Mouse (Mus musculus): ENCODE data around the gene 2410131K14Rik. TPM values are rescaled to one million over a fixed set of nuclear protein-coding genes. Genes with fewer than 3 reads are reported as not detected.

2410131K14Rik gene
- polyA plus RNA-seq, 1 experiment from 2014 or later = 9.3 TPM

DNA sequence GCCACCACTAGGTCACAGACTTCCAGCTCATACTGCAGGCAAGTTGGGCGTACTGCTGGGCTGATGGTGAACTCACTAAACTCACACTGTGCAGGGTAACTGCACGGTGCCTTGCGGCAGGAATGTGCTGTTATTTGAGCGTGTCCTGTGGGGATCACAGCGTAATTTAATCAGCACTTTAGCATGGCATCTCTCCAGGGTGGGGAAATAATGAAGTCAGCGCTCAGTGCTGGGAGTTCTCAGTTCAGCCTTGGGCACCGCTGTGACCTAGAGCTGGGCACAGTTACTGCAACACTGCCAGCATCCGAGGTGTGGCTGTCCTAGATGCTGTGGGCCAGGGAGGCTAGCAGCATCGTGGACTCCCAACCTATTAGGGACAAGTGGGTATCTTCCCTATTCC is 19.3 kb downstream of the 2410131K14Rik start:
- Histone ChIP-seq H3K9me3 (no peaks in the 10 kb centered on the region), H3K4me3 (no peak overlapping the region), H3K27me3 (0 out of 2 replicates have a peak, but pooled peaks cover 4% of the 10 kb centered on the region), H3K27ac (no peak overlapping the region), H3K4me2 (no peak overlapping the region), H3K9ac (no peak overlapping the region), H3K4me1 (peaks cover 4% of the 10 kb centered on the region; the same call in 1 of the 2 replicates), H3K36me3 (peaks cover 35% of the 10 kb centered on the region)
- ATAC-seq (ENCODE audit: insufficient number of reproducible peaks, low FRiP score, low TSS enrichment, low read depth) = no peak
- WGBS = 59% methylated on average over 9 of the region's 9 CpGs

DNA sequence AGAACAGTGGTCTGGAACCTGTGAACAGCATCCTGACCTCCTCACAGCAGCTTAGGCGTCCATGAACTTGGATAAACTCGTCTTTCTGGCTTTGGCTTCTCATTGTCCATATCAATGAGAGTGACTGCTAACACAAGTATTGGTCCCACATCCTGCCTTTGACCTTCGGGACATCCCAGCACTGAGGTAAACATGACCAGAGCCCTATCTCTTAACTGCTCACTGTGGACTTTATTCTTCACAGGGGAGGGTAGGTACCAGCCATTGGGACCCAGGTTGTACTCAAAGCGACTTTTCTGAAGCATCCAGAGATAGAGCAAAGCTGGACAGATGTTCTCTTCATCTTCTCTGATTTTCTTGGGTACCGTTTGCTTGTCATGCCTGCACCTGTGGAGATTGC is 20.3 kb downstream of the 2410131K14Rik start:
- Histone ChIP-seq H3K4me3 (no peak overlapping the region), H3K36me3 (peaks cover 24% of the 10 kb centered on the region), H3K4me1 (peaks cover 7% of the 10 kb centered on the region; the same call in 1 of the 2 replicates), H3K27ac (no peak overlapping the region), H3K27me3 (0 out of 2 replicates have a peak, but pooled peaks cover 7% of the 10 kb centered on the region), H3K4me2 (no peak overlapping the region), H3K9me3 (no peaks in the 10 kb centered on the region), H3K9ac (no peak overlapping the region)
- ATAC-seq (ENCODE audit: insufficient number of reproducible peaks, low FRiP score, low TSS enrichment, low read depth) = no peak
- WGBS = 79% methylated on average over 5 of the region's 5 CpGs

DNA sequence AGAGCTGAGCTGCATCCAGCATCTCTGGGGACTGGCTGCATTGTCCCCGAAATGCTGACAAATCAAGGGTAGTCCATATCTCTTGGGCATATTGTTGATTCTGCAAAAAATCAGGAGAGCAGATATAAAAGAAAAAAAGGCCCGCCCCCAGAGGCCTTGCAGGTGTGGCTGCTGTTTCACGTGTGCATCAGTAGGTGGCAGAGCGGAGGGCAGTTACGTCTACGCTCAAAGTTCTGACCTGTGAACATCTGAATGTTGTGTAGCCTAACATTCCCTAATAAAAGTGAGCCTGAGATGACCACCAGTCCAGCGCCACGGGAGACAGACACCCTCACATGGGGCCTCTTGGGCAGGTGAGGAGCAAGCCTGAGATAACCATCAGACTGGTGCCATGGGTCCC is 21.3 kb downstream of the 2410131K14Rik start:
- 35% methylated on average over 8 of the region's 8 CpGs for WGBS
- Histone ChIP-seq H3K4me1 (peaks cover 7% of the 10 kb centered on the region; the same call in 1 of the 2 replicates), H3K4me2 (no peak overlapping the region), H3K27ac (no peak overlapping the region), H3K36me3 (peaks cover 15% of the 10 kb centered on the region), H3K4me3 (no peak overlapping the region), H3K9me3 (no peaks in the 10 kb centered on the region), H3K27me3 (0 out of 2 replicates have a peak, but pooled peaks cover 7% of the 10 kb centered on the region), H3K9ac (no peak overlapping the region)
- no peak for ATAC-seq (ENCODE audit: insufficient number of reproducible peaks, low FRiP score, low TSS enrichment, low read depth)

DNA sequence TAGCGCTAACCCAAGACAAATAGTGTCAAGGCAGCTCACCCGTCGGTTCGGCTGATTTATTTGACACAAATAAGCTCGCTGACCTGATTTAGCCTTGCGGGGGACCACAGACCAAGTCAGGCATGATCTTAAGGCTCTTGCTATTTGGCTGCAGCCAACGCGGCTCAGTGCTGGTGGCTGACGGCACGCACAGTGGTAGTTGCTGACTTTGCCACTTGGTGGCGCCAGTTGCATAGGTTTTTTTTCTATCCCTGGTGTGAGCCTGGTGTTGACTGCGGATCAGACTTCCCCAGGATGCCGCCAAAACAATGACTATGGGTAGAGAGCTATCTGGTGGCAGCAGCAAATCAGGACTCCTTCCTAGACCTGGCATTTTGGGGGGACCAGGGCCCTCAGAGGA is 24.0 kb downstream of the 2410131K14Rik start:
- H3K4me1 ChIP-seq = peaks cover 22% of the 10 kb centered on the region; the same call in 1 of the 2 replicates
- peaks cover 18% of the 10 kb centered on the region for H3K27me3 ChIP-seq
- H3K27ac ChIP-seq = no peak overlapping the region
- H3K4me2 ChIP-seq = peak overlapping the region; percentile 33
- H3K36me3 ChIP-seq = no peaks in the 10 kb centered on the region
- H3K4me3 ChIP-seq = no peak overlapping the region
- no peak overlapping the region for H3K9ac ChIP-seq
- ATAC-seq (ENCODE audit: insufficient number of reproducible peaks, low FRiP score, low TSS enrichment, low read depth) = peak; percentile 31; the same call in 1 of the 2 replicates
- 2% methylated on average over 13 of the region's 13 CpGs for WGBS
- no peaks in the 10 kb centered on the region for H3K9me3 ChIP-seq

DNA sequence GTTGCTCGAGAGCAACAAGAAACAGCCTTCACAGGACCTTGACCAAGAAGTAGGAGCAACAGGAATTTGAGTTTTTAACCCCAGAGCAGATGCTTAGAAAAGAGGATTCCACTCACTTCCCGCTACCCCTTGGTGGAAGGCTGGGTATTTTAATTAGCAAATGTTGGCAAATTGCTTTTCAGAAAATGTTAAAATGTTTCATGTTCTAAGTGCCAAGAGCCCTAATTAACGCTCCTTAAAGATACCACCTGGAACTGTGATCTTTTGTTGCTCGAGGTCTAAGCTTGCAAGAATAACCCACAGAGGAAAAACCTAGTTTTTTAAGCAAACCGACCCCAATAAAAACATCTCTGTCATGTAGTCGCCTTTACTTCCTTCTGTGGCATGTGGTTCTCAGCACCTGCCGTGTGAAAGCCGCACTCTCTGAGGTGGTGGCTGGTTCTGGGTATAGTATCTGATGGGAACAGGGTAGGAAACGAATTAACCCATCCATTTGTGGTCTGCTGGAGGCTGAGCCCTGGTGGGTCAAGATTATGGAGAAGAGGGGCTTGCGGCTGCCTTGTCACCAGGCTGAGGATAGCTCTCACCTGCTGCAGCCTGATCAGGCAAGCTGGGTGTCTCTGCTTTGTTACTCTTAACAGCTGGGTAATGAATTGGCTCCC is 26.6 kb downstream of the 2410131K14Rik start:
- Histone ChIP-seq H3K36me3 (no peaks in the 10 kb centered on the region), H3K9me3 (no peaks in the 10 kb centered on the region), H3K27ac (no peak overlapping the region), H3K4me1 (peaks cover 39% of the 10 kb centered on the region), H3K4me2 (no peak overlapping the region), H3K9ac (no peak overlapping the region), H3K4me3 (no peak overlapping the region), H3K27me3 (peaks cover 18% of the 10 kb centered on the region)
- WGBS = 50% methylated on average over 10 of the region's 10 CpGs
- no peak for ATAC-seq (ENCODE audit: insufficient number of reproducible peaks, low FRiP score, low TSS enrichment, low read depth)

DNA sequence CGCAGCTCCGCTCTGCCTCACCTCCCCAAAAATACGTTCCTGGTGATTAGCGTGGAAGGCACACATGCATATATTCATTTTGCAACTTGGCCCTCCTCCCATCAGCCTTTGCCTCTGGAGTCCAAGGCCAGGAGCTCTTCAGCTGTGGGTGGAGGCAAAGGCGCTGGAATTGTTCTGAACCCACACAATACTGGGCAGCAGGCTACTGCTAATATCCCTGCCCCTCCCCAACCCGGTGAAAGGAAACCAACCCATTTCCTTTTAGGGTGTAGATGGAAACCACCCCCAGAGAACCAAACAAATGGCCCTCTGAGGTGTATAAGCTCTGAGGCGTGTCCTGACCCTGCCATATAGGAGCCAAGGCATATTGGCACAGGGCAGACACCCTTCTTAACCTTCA is 28.4 kb downstream of the 2410131K14Rik start:
- H3K36me3 ChIP-seq = no peaks in the 10 kb centered on the region
- no peak overlapping the region for H3K9ac ChIP-seq
- ATAC-seq (ENCODE audit: insufficient number of reproducible peaks, low FRiP score, low TSS enrichment, low read depth) = no peak
- H3K4me3 ChIP-seq = no peak overlapping the region
- 63% methylated on average over 7 of the region's 7 CpGs for WGBS
- H3K27ac ChIP-seq = no peak overlapping the region
- peaks cover 14% of the 10 kb centered on the region for H3K27me3 ChIP-seq
- no peak overlapping the region for H3K4me2 ChIP-seq
- H3K4me1 ChIP-seq = peaks cover 41% of the 10 kb centered on the region
- no peaks in the 10 kb centered on the region for H3K9me3 ChIP-seq

DNA sequence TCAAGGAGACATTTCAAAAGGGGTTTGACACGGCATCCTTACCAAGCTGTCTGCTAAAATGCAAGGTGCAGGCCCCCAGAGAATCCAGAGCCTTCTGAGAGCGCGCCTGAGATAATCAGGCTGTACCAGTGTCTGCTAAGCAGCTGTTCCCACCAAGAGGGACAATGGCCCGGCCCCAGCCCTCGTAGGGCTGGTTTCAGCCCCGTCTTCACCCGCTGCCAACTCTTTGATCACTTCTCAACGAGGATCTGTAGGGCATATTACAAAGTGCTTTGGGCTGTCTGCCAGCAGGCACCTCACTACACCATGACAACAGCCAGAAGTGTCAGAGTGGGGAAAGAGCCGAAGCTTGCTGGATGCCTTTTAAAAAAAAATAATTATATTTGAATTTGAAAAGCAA is 29.5 kb downstream of the 2410131K14Rik start:
- Histone ChIP-seq H3K9me3 (no peaks in the 10 kb centered on the region), H3K27me3 (peaks cover 14% of the 10 kb centered on the region), H3K4me3 (no peak overlapping the region), H3K27ac (no peak overlapping the region), H3K9ac (no peak overlapping the region), H3K36me3 (no peaks in the 10 kb centered on the region), H3K4me1 (peaks cover 37% of the 10 kb centered on the region), H3K4me2 (no peak overlapping the region)
- 17% methylated on average over 9 of the region's 9 CpGs for WGBS
- no peak for ATAC-seq (ENCODE audit: insufficient number of reproducible peaks, low FRiP score, low TSS enrichment, low read depth)

DNA sequence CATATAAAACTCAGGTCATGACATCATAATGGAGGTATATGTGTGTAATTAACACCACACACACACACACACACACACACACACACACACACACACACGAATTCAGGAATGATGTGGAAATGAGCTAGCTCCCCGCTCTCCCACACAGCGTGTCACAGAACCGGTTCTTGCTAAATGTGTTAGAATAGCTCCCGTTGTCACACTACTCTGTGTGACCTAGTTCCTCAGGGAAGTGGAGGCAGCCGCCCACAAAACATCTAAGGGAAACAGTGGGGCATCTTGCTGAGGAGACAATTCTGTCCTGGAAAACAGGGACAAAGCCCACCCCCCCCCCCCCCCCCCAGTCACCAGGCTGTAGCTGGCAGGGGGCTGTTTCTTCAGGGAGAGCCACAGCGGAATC is 31.3 kb downstream of the 2410131K14Rik start:
- Histone ChIP-seq H3K27me3 (peaks cover 11% of the 10 kb centered on the region), H3K9ac (no peak overlapping the region), H3K9me3 (no peaks in the 10 kb centered on the region), H3K36me3 (no peaks in the 10 kb centered on the region), H3K4me2 (no peak overlapping the region), H3K4me3 (no peak overlapping the region), H3K4me1 (peaks cover 37% of the 10 kb centered on the region), H3K27ac (no peak overlapping the region)
- WGBS = 38% methylated on average over 7 of the region's 7 CpGs
- no peak for ATAC-seq (ENCODE audit: insufficient number of reproducible peaks, low FRiP score, low TSS enrichment, low read depth)

DNA sequence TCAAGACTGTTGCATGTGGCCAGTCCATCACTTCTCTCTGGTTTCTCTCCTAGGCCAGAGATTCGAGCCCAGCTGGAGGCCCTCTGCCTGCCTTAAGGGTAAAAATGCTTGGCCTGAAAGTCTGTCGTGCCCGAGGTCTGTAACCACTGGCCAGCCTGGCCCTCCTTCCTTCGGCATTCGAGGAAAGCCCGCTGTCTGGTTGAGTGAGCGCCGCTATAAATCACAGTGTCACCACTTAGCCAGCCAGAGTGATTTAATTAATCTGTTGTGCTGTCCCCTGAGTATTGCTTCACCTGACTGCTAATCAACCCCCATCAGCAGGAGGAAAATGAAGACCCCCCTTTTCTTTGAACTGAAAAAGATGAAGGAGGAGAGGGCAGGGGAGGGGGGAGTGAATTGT is 31.7 kb downstream of the 2410131K14Rik start:
- Histone ChIP-seq H3K27me3 (peaks cover 11% of the 10 kb centered on the region), H3K9me3 (no peaks in the 10 kb centered on the region), H3K36me3 (no peaks in the 10 kb centered on the region), H3K27ac (no peak overlapping the region), H3K4me1 (peaks cover 37% of the 10 kb centered on the region), H3K4me2 (no peak overlapping the region), H3K4me3 (no peak overlapping the region), H3K9ac (no peak overlapping the region)
- 26% methylated on average over 8 of the region's 8 CpGs for WGBS
- no peak for ATAC-seq (ENCODE audit: insufficient number of reproducible peaks, low FRiP score, low TSS enrichment, low read depth)

DNA sequence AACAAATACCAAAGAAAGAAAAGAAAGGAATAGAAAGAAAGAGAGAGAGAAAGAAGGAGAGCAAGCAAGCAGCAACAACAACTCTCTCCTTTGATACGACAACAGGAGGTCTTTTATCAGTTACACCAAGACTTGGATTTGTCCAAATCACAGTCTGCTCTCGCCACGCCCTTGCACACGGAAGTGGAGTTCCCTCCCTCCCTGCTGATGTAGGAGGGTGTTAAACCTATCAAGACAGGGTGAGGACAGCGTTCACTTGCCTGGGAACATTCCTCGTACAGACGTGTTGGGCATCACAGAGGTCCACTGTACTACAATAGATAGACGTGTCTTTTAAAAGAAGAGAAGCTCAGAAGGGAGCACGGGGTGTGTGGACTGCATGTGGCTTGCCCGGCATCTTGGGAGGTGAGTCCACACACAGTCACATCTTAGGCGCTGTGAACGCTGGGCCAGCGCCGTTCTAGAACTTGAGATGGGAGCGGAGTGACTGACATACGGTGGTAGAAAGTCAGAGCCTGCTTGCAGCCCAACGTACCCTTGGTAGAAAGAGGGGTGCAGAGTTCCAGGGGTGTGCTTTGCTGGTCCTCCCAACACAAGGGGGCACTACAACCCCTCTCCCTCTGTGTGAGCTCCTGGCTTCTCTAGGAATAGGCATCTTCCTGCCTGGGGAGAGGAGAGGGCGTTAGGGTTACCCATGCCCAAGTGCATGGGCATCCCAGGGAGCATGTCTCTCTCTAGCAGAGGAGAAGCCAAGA is 32.9 kb downstream of the 2410131K14Rik start:
- no peak for ATAC-seq (ENCODE audit: insufficient number of reproducible peaks, low FRiP score, low TSS enrichment, low read depth)
- Histone ChIP-seq H3K27ac (no peak overlapping the region), H3K4me1 (peaks cover 32% of the 10 kb centered on the region), H3K4me3 (no peak overlapping the region), H3K36me3 (no peaks in the 10 kb centered on the region), H3K9ac (no peak overlapping the region), H3K9me3 (no peaks in the 10 kb centered on the region), H3K27me3 (peaks cover 1% of the 10 kb centered on the region; the same call in 1 of the 2 replicates), H3K4me2 (no peak overlapping the region)
- 81% methylated on average over 18 of the region's 18 CpGs for WGBS

DNA sequence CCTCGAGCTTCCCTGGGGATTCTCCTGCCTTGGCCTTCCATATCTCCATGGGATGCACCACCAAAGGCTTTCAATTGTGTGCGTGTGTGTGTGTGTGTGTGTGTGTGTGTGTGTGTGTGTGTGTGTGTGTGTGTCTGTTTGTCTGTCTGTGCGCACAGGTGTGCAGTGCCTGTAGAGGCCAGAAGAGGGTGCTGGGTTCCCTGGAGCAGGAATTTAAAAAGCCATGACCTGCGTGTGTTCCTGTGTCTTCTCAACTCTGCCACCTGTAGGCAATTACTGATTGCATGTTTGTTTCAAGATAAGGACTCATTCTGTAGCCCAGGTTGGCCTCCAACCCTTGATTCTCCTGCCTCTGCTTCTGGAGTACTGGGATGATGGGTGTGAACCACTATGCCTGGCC is 46.4 kb downstream of the 2410131K14Rik start:
- Histone ChIP-seq H3K4me3 (no peak overlapping the region), H3K4me2 (no peak overlapping the region), H3K4me1 (peaks cover 47% of the 10 kb centered on the region), H3K27ac (no peak overlapping the region), H3K27me3 (no peaks in the 10 kb centered on the region), H3K9me3 (no peaks in the 10 kb centered on the region), H3K9ac (no peak overlapping the region), H3K36me3 (no peaks in the 10 kb centered on the region)
- ATAC-seq (ENCODE audit: insufficient number of reproducible peaks, low FRiP score, low TSS enrichment, low read depth) = no peak
- 93% methylated on average over 4 of the region's 4 CpGs for WGBS

DNA sequence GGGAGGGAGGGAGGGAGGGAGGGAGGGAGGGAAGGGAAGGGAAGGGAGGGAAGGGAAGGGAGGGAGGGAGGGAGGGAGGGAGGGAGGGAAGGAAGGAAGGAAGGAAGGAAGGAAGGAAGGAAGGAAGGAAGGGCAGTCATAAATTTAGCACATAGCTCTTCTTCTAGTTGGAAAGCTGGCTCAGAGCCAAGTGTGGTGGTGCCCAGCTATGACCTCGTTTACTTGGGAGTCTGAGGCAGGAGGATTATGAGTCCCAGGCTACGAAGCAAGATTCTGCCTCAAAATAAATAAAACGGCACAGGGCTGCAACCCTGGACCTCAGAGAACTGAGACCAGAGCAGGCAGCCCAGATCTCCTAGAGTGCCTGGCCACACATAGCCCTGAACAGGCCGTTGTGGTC is 47.4 kb downstream of the 2410131K14Rik start:
- H3K27ac ChIP-seq = peak overlapping the region; percentile 29; the same call in 1 of the 2 replicates
- no peaks in the 10 kb centered on the region for H3K36me3 ChIP-seq
- H3K9ac ChIP-seq = no peak overlapping the region
- H3K4me1 ChIP-seq = peaks cover 51% of the 10 kb centered on the region
- 29% methylated on average over 4 of the region's 4 CpGs for WGBS
- no peak for ATAC-seq (ENCODE audit: insufficient number of reproducible peaks, low FRiP score, low TSS enrichment, low read depth)
- H3K9me3 ChIP-seq = no peaks in the 10 kb centered on the region
- no peaks in the 10 kb centered on the region for H3K27me3 ChIP-seq
- H3K4me2 ChIP-seq = no peak overlapping the region
- H3K4me3 ChIP-seq = no peak overlapping the region

Measured in limb, embryonic 15.5 days (tissue).